Mouse (Mus musculus) heart, adult 9 months (tissue): ENCODE results near the gene Lrrc28.

ENCODE experiments used
- DNase-seq, 2 experiments: peaks; one replicate each; pipeline ENCODE4 v3.0.0; 2022; ENCODE audit warnings: low spot score in 2 of 2

The Lrrc28 gene

GRCm38 (mm10) chr7:67644833-67645680 is at the start of gene Lrrc28:
Gene Lrrc28, minus strand, starts transcription at chr7:67645268.
- peak; percentile 99 to 100 for DNase-seq

GRCm38 (mm10) chr7:67692791-67693538 is 47.9 kb upstream of the Lrrc28 start:
- no peak for DNase-seq

GRCm38 (mm10) chr7:67692141-67692540 is 47.1 kb upstream of the Lrrc28 start:
- DNase-seq = peak; percentile 24 to 56

- DNase-seq = peak; percentile 34 to 57
Measured at GRCm38 (mm10) chr7:67691036-67691435, 46.0 kb upstream of the Lrrc28 start.

GRCm38 (mm10) chr7:67689793-67690192 is 44.7 kb upstream of the Lrrc28 start:
- DNase-seq = no peak

GRCm38 (mm10) chr7:67688281-67688680 is 43.2 kb upstream of the Lrrc28 start:
- DNase-seq = no peak

- no peak for DNase-seq
Measured at GRCm38 (mm10) chr7:67686545-67686944, 41.5 kb upstream of the Lrrc28 start.

GRCm38 (mm10) chr7:67683006-67683405 is 37.9 kb upstream of the Lrrc28 start:
- no peak for DNase-seq

GRCm38 (mm10) chr7:67681078-67681477 is 36.0 kb upstream of the Lrrc28 start:
- no peak for DNase-seq

- DNase-seq = no peak
Measured at GRCm38 (mm10) chr7:67678878-67679499, 33.9 kb upstream of the Lrrc28 start.

GRCm38 (mm10) chr7:67673656-67674055 is 28.6 kb upstream of the Lrrc28 start:
- no peak for DNase-seq

- DNase-seq = peak; percentile 78 to 95
Measured at GRCm38 (mm10) chr7:67672650-67673049, 27.6 kb upstream of the Lrrc28 start.

GRCm38 (mm10) chr7:67670965-67671364 is 25.9 kb upstream of the Lrrc28 start:
- DNase-seq = no peak

GRCm38 (mm10) chr7:67663981-67664694 is 19.1 kb upstream of the Lrrc28 start:
- DNase-seq = no peak

GRCm38 (mm10) chr7:67662424-67662823 is 17.4 kb upstream of the Lrrc28 start:
- DNase-seq = no peak

- DNase-seq = no peak
Measured at GRCm38 (mm10) chr7:67658110-67658509, 13.0 kb upstream of the Lrrc28 start.

- no peak for DNase-seq
Measured at GRCm38 (mm10) chr7:67655186-67655585, 10.1 kb upstream of the Lrrc28 start.

- no peak for DNase-seq
Measured at GRCm38 (mm10) chr7:67654668-67655067, 9.6 kb upstream of the Lrrc28 start.

GRCm38 (mm10) chr7:67652211-67652610 is 7.1 kb upstream of the Lrrc28 start:
- DNase-seq = no peak

- DNase-seq = no peak
Measured at GRCm38 (mm10) chr7:67648376-67648775, 3.3 kb upstream of the Lrrc28 start.

GRCm38 (mm10) chr7:67647277-67647676 is 2.2 kb upstream of the Lrrc28 start, which contains the start of gene Ttc23:
Gene Ttc23, plus strand, starts transcription at chr7:67647410.
- peak; percentile 64 to 81 for DNase-seq

- no peak for DNase-seq
Measured at GRCm38 (mm10) chr7:67646131-67646530, 1.1 kb upstream of the Lrrc28 start.
